Mouse (Mus musculus) mouse embryonic stem cell (cell line): ENCODE results near the gene Arf1.

ENCODE experiments used
- in situ Hi-C, 2 experiments: fragments of 300-500 bp; cut with MboI; formaldehyde crosslinking; loops; 1 replicate in 1 of 2; 3 replicates in 1 of 2; pipeline ENCODE4 v1.14.3; 2019 to 2020; ENCODE audit warnings: low sequenced_read_pairs in 2 of 2, low pct_unique_long_range_greater_than_20kb in 1 of 2, mixed read lengths in 1 of 2; ENCODE audit not compliant: unreplicated experiment in 1 of 2

The Arf1 gene

DNA sequence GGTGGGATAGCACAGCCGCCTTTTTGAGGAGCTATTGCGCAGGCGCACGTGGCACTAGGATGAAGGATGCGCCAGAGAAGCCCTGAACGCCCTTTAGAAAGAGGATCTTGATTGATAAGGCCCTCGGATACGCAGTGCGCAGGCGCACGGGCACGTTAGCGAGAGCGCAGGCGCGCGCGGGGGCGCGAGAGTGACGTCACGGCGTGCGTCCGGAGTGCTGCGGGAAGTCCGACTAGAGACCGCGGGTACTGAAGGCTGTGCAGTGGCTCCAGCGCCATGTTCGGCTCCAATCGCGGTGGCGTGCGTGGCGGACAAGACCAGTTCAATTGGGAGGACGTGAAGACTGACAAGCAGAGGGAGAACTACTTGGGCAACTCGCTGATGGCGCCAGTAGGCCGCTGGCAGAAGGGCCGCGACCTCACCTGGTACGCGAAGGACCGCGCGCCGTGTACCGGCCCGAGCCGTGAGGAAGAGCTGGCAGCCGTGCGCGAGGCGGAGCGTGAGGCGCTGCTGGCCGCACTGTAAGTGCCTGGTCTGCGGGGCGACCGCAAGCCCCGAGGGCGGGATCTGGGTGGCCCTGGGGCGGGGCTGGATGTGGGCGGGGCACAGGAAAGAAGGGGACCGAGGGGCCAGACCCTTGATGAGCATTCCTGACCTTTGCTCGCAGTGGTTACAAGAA, 19.8 kb downstream of the Arf1 start, which contains the start of gene 2310033P09Rik:
TSS of gene 2310033P09Rik (plus strand) at position 169 of the 679 bp plus-strand sequence.
- in situ Hi-C loops: no loop called here

DNA sequence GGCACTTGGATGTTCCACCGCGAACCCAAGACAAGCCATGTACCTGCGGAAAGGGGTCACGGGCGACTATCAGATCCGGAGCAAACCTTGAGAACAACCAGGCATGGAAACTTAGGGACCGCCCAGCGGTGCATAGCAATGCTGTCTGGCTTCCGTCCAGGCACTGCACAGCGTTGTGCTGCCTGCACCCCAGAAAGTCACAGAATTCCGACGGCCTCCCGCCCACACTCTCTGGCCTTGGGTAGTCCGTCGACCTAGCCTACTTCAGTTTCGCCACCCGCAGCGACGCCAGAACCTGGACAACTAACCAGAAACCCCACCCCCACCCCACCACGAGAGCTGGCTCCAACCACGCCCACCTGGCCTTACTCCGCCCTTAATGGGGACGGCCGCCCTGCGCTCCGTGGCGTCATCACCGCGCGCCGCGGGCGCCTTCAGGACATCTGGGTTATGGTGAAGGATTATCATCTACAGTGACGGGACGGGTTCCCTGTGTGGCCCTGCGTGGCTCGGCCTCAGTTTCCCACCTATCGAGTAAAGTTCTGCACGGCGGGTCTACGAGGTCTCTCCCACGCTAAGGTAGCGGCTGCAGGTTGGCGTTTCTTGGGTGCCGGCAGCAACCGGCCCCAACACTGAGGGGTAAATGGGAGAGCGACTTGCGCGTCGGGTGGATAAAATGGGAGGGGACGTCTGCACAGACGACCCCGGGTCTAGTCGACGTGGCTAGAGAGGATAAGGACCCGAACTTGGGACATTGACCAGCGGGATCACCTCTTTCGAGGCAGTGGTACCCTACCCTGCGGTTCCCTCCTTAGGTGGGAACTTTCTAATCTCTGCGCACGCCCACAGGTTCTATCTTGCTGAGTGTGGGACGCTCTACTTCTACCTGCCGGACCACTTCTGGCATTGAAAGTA, 25.7 kb downstream of the Arf1 start, which contains the start of gene Mrpl55:
TSS of gene Mrpl55 (plus strand) at position 406 of the 915 bp plus-strand sequence.
- in situ Hi-C loops: no loop called here

- in situ Hi-C loops: no loop called here
These were observed 26.7 kb downstream of the Arf1 start for GRCm38 (mm10) chr11:59201216-59202002.

DNA sequence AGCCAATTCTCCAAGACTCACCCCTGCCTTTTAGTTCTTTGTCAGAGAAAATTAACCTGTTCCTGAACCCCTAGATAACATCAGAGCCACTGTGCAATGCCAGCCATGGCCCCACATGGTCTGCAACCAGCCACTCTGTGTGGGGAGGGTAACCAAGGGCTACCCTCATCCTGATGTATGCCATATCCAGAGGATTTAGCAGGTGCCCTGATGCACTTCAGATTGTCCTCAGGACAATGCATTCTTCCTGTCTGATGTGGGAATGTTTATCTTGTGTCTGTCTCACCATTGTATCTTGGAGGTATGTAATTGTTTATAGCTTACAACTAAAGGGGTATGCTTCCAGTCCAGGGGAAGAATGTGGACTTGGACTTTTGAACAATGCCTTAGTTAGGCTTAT, 31.8 kb downstream of the Arf1 start:
- in situ Hi-C loops: no loop called here

GRCm38 (mm10) chr11:59192059-59192386, 36.0 kb downstream of the Arf1 start, which contains the start of gene Guk1:
Guk1 (minus strand) TSS chr11:59192212.
- in situ Hi-C loops: no loop called here

DNA sequence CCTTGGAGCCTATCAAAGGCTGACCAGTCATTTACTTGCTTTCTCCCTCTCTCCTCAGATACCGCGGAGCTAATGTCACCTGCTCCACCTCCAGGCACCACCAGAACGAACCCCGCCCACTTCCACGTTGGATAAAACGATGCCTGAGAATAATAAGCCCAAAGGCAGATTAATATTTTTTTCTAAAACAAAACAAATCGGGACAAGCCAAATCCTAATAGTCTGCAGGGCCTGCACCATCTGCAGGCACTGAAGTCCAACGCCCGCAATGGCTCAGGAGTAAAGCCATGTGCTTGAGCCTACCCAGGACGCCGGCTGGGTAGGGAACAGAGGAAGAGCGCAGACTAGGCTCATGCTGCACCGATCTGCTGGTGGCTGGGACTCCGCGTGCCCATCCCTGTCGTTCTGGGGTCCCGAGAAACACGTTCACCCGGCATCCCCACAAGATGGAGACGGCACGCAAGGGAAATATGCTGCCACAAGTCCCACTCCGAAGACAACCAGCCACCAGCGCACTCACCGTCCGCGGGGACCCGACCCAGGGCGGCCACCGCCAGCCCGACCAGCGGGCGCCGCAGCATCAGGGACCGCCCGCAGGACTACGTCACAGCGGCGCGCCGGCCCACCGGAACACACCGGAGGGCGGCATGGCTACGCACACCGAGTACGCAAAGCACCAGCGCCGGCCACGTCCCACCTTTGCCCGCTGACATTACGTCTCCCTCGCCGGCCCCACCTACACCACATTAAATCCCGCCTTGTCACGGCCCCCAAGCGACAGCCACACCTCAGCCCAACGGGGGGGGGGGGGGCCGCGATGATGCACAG, 36.6 kb downstream of the Arf1 start:
- in situ Hi-C loops: no loop called here

DNA sequence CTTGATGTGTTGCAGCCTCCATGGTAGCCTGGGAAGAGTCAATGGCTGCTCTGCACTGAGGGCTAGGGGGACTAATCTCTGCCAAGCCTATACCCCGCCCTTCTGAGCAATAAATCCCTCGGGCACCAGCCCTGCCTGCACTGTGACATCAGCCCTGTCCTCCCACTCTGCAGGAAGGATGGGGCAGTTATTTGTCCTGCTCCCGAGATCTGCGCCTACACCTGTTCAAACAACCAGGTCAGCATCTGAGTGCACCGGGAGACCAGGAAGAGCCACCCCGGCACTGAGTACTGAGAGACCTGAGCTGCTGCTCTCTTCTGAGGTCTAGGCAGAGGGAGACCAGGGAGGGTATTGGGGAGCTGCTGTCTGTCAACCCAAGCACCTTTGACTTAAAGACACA, 40.4 kb downstream of the Arf1 start:
- in situ Hi-C loops: loop anchor here in 1 of 2 experiments (5.0 kb wide), 1 partner anchor 85 kb away; no protein-coding TSS in a partner anchor

DNA sequence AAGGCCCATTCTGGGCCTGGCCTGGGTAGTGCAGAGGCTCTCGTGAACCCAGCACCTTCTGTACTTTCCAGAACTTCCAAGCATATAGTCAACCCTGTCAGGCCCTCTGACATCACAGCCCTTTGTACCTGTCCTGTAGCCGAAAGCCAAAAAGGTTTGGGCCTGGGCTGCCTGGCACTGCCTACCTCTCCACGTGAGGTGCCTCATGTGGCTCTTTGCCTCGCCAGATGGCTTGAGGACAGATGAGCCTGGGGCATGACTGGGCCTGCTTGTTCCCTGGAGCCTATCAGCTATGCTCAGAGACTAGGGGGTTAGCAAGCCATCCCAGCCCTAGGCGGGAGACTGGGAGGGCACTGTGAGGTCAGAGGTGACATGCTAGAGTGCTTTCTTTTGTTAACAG, 42.6 kb downstream of the Arf1 start:
- in situ Hi-C loops: loop anchor here in 1 of 2 experiments (5.0 kb wide), 1 partner anchor 83 kb away; no protein-coding TSS in a partner anchor

- in situ Hi-C loops: no loop called here
These were observed 44.2 kb downstream of the Arf1 start for GRCm38 (mm10) chr11:59183821-59184220.

- in situ Hi-C loops: no loop called here
These were observed 45.2 kb downstream of the Arf1 start, which contains the start of gene Gjc2 for GRCm38 (mm10) chr11:59182864-59183331. Gjc2 (minus strand) TSS chr11:59183213.

DNA sequence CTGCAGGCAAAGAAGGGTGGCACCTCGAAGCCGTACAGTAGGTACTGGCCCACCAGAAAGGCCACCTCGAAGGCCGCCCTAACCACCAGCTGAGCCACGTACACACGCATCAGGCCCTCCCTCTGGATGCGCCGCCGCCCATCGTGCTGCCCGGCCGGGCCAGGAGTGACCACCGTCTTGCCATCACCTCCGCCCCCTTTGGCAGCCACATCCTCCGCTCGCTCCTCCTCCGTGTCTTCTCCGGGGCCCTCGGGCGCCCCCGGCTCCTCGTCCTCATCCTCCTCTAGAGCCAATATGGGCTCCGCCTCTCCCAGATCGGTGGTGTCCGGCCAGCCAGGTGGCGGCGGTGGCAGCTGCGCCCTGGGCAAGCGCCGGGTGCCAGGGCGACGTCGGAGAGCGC, 51.1 kb downstream of the Arf1 start:
- in situ Hi-C loops: no loop called here

DNA sequence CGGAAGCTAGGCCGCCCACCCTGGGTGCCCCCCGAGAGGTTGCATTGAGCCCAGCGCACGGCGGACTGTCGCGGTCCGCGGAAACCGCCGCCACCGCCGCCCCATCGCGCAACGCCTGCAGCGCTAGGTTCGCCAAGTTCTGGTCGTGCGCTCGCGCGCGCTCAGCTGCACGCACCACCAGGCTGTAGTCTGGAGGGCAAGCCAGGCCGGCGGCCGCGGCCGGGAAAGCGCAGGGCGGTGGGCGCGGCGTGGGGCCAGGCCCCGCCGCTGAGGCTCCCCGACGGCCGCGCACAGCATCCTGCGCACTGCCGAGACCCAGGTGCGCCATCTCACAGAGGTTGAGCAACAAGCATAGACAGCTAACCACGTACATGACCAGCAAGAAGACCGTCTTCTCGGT, 51.6 kb downstream of the Arf1 start:
- in situ Hi-C loops: no loop called here

GRCm38 (mm10) chr11:59174189-59174838, 53.8 kb downstream of the Arf1 start:
- in situ Hi-C loops: no loop called here

DNA sequence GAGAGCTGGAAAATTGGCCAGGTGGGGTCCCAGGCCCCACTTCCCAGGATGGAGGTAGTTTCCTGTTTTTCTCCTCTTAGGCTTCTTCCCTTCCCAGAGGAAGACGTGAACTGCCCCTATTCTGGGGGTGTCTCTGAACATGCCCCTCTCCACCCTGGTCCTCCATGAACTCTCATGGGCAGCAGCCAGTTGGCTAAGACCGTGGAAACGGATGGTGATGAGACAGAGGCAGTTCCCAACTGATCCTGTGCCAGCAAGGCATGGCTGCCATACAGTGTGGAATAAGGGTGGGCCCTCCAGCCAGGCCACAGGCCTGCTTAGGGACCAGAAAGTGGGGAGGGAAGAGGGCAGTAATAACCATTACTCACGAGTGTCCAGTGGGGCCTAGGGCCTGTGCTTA, 57.5 kb downstream of the Arf1 start:
- in situ Hi-C loops: no loop called here

GRCm38 (mm10) chr11:59169807-59170206, 58.3 kb downstream of the Arf1 start:
- in situ Hi-C loops: no loop called here

GRCm38 (mm10) chr11:59165616-59166241, 62.3 kb downstream of the Arf1 start:
- in situ Hi-C loops: no loop called here

GRCm38 (mm10) chr11:59164384-59164783, 63.7 kb downstream of the Arf1 start:
- in situ Hi-C loops: no loop called here
